Mouse (Mus musculus) stomach, embryonic 16.5 days (tissue): Measurements from ENCODE around the gene Cmtm8. TPM values are rescaled to one million over a fixed set of nuclear protein-coding genes. Genes with fewer than 3 reads are reported as not detected.
A peak's percentile ranks its signal among the peaks of the same experiment; 100 is the strongest.

ENCODE experiments used
- ATAC-seq: fragments of 200-750 bp; cut with Nextera tagmentation; 2 replicates; pipeline ENCODE4 v1.8.0; 2017; ENCODE audit warnings: moderate number of reproducible peaks, moderate TSS enrichment; ENCODE audit not compliant: insufficient read depth, low FRiP score
- H3K27ac ChIP-seq: fragments of 300-500 bp; sonication (generic); 2 replicates; pipeline ENCODE4 v1.5.1; 2014; ENCODE audit warnings: low read length
- H3K27me3 ChIP-seq: fragments of 300-500 bp; sonication (generic); 2 replicates; pipeline ENCODE4 v1.6.1; 2014; ENCODE audit warnings: low read length, control low read depth, mixed read lengths; ENCODE audit not compliant: control insufficient read depth, insufficient read depth
- H3K36me3 ChIP-seq: fragments of 300-500 bp; sonication (generic); 2 replicates; pipeline ENCODE4 v1.6.1; 2014; ENCODE audit warnings: low read length; ENCODE audit not compliant: control insufficient read depth, insufficient read depth
- H3K4me1 ChIP-seq: fragments of 300-500 bp; sonication (generic); 2 replicates; pipeline ENCODE4 v1.6.1; 2014; ENCODE audit warnings: low read length, control low read depth, mixed read lengths; ENCODE audit not compliant: control insufficient read depth, insufficient read depth
- H3K4me2 ChIP-seq: fragments of 300-500 bp; sonication (generic); 2 replicates; pipeline ENCODE4 v1.6.1; 2014; ENCODE audit warnings: low read depth, low read length, mixed read lengths
- H3K4me3 ChIP-seq: fragments of 300-500 bp; sonication (generic); replicated peaks from 2 replicates; pipeline ENCODE4 v1.5.1; 2014; ENCODE audit warnings: mild to moderate bottlenecking, low read length
- H3K9ac ChIP-seq: fragments of 300-500 bp; sonication (generic); 2 replicates; pipeline ENCODE4 v1.6.1; 2014; ENCODE audit warnings: low read length
- H3K9me3 ChIP-seq: fragments of 300-500 bp; sonication (generic); replicated peaks from 2 replicates; pipeline ENCODE4 v1.6.1; 2016; ENCODE audit warnings: low read length, control low read depth; ENCODE audit not compliant: control insufficient read depth
- WGBS: fragments of 180-500 bp; shearing (Covaris S2); extraction: QIAGEN DNeasy Blood & Tissue Kit; methylation state at CpG from one replicate; pipeline ENCODE4 v1.1.7; 2014; 5-methylcytosine and 5-hydroxymethylcytosine counted together
- polyA plus RNA-seq: library from polyadenylated mRNA; unstranded; fragments of >200 nt; fragmentation: Nextera tagmentation; extraction: Ambion mirVana; gene quantifications from 2 replicates; pipeline ENCODE4 v1.2.1, GENCODE M21; 2015

The Cmtm8 gene
- polyA plus RNA-seq, 1 experiment from 2014 or later = 59.5 TPM

GRCm38 (mm10) chr9:114797329-114798004 is 46.5 kb downstream of the Cmtm8 start:
- no peak overlapping the region for H3K9ac ChIP-seq
- H3K4me3 ChIP-seq = no peak overlapping the region
- ATAC-seq = peak; percentile 73
- H3K9me3 ChIP-seq = no peaks in the 10 kb centered on the region
- H3K27ac ChIP-seq = no peak overlapping the region
- 53% methylated on average over 11 of the region's 11 CpGs for WGBS
- H3K4me1 ChIP-seq = peaks cover 2% of the 10 kb centered on the region; the same call in 1 of the 2 replicates
- no peak overlapping the region for H3K4me2 ChIP-seq
- H3K36me3 ChIP-seq = no peaks in the 10 kb centered on the region
- no peaks in the 10 kb centered on the region for H3K27me3 ChIP-seq

GRCm38 (mm10) chr9:114796473-114797050 is 47.4 kb downstream of the Cmtm8 start:
- H3K4me2 ChIP-seq = no peak overlapping the region
- ATAC-seq = no peak
- no peak overlapping the region for H3K4me3 ChIP-seq
- WGBS = 43% methylated on average over 11 of the region's 11 CpGs
- no peak overlapping the region for H3K27ac ChIP-seq
- H3K36me3 ChIP-seq = no peaks in the 10 kb centered on the region
- H3K9ac ChIP-seq = no peak overlapping the region
- H3K4me1 ChIP-seq = peaks cover 2% of the 10 kb centered on the region; the same call in 1 of the 2 replicates
- no peaks in the 10 kb centered on the region for H3K9me3 ChIP-seq
- H3K27me3 ChIP-seq = no peaks in the 10 kb centered on the region

GRCm38 (mm10) chr9:114794491-114794890 is 49.5 kb downstream of the Cmtm8 start:
- Histone ChIP-seq H3K4me3 (no peak overlapping the region), H3K9ac (no peak overlapping the region), H3K4me1 (no peaks in the 10 kb centered on the region; the same call in 1 of the 2 replicates), H3K27ac (no peak overlapping the region), H3K27me3 (no peaks in the 10 kb centered on the region), H3K9me3 (no peaks in the 10 kb centered on the region), H3K36me3 (no peaks in the 10 kb centered on the region), H3K4me2 (no peak overlapping the region)
- WGBS = 75% methylated on average over 4 of the region's 4 CpGs
- ATAC-seq = no peak

GRCm38 (mm10) chr9:114793764-114794295 is 50.1 kb downstream of the Cmtm8 start:
- Histone ChIP-seq H3K9ac (no peak overlapping the region), H3K4me2 (no peak overlapping the region), H3K9me3 (no peaks in the 10 kb centered on the region), H3K4me3 (no peak overlapping the region), H3K36me3 (no peaks in the 10 kb centered on the region), H3K4me1 (no peaks in the 10 kb centered on the region; the same call in 1 of the 2 replicates), H3K27me3 (no peaks in the 10 kb centered on the region), H3K27ac (no peak overlapping the region)
- ATAC-seq = no peak
- WGBS = 84% methylated on average over 9 of the region's 9 CpGs

- Histone ChIP-seq H3K36me3 (no peaks in the 10 kb centered on the region), H3K4me3 (no peak overlapping the region), H3K27ac (no peak overlapping the region), H3K27me3 (no peaks in the 10 kb centered on the region), H3K4me2 (no peak overlapping the region), H3K4me1 (peaks cover 7% of the 10 kb centered on the region; the same call in 1 of the 2 replicates), H3K9ac (no peak overlapping the region), H3K9me3 (no peaks in the 10 kb centered on the region; the same call in 1 of the 2 replicates)
- no peak for ATAC-seq
- WGBS = 74% methylated on average over 8 of the region's 8 CpGs
These were observed 54.0 kb downstream of the Cmtm8 start for GRCm38 (mm10) chr9:114789989-114790388.

- no peak overlapping the region for H3K4me3 ChIP-seq
These were observed 54.4 kb downstream of the Cmtm8 start for GRCm38 (mm10) chr9:114789557-114789956.

GRCm38 (mm10) chr9:114788697-114789096 is 55.3 kb downstream of the Cmtm8 start:
- no peak for ATAC-seq
- Histone ChIP-seq H3K27ac (no peak overlapping the region), H3K9me3 (no peaks in the 10 kb centered on the region; the same call in 1 of the 2 replicates), H3K9ac (no peak overlapping the region), H3K36me3 (no peaks in the 10 kb centered on the region), H3K4me2 (no peak overlapping the region), H3K4me1 (peaks cover 7% of the 10 kb centered on the region; the same call in 1 of the 2 replicates), H3K27me3 (no peaks in the 10 kb centered on the region), H3K4me3 (no peak overlapping the region)
- WGBS = 81% methylated on average over 8 of the region's 8 CpGs

More at GRCm38 (mm10) chr9:114789557-114789956, 54.4 kb downstream of the Cmtm8 start:
- Histone ChIP-seq H3K4me1 (peaks cover 7% of the 10 kb centered on the region; the same call in 1 of the 2 replicates), H3K9ac (no peak overlapping the region), H3K36me3 (no peaks in the 10 kb centered on the region), H3K9me3 (no peaks in the 10 kb centered on the region; the same call in 1 of the 2 replicates), H3K27ac (no peak overlapping the region), H3K4me2 (no peak overlapping the region), H3K27me3 (no peaks in the 10 kb centered on the region)
- WGBS = 63% methylated on average over 7 of the region's 7 CpGs
- no peak for ATAC-seq

- Histone ChIP-seq H3K4me3 (no peak overlapping the region), H3K4me1 (peaks cover 7% of the 10 kb centered on the region; the same call in 1 of the 2 replicates), H3K36me3 (no peaks in the 10 kb centered on the region), H3K4me2 (no peak overlapping the region), H3K9me3 (no peaks in the 10 kb centered on the region; the same call in 1 of the 2 replicates), H3K27me3 (no peaks in the 10 kb centered on the region), H3K27ac (no peak overlapping the region), H3K9ac (no peak overlapping the region)
- ATAC-seq = no peak
- WGBS = 92% methylated on average over 7 of the region's 7 CpGs
These were observed 56.2 kb downstream of the Cmtm8 start for GRCm38 (mm10) chr9:114787716-114788115.

GRCm38 (mm10) chr9:114787134-114787533 is 56.8 kb downstream of the Cmtm8 start:
- H3K9ac ChIP-seq = no peak overlapping the region
- H3K36me3 ChIP-seq = no peaks in the 10 kb centered on the region
- peaks cover 8% of the 10 kb centered on the region; the same call in 1 of the 2 replicates for H3K4me1 ChIP-seq
- H3K4me2 ChIP-seq = no peak overlapping the region
- no peaks in the 10 kb centered on the region; the same call in 1 of the 2 replicates for H3K9me3 ChIP-seq
- 95% methylated on average over 5 of the region's 5 CpGs for WGBS
- no peaks in the 10 kb centered on the region for H3K27me3 ChIP-seq
- no peak overlapping the region for H3K27ac ChIP-seq
- no peak overlapping the region for H3K4me3 ChIP-seq
- no peak for ATAC-seq
